Mouse (Mus musculus): ENCODE measurements around the gene Itpr2.

The Itpr2 gene

DNA sequence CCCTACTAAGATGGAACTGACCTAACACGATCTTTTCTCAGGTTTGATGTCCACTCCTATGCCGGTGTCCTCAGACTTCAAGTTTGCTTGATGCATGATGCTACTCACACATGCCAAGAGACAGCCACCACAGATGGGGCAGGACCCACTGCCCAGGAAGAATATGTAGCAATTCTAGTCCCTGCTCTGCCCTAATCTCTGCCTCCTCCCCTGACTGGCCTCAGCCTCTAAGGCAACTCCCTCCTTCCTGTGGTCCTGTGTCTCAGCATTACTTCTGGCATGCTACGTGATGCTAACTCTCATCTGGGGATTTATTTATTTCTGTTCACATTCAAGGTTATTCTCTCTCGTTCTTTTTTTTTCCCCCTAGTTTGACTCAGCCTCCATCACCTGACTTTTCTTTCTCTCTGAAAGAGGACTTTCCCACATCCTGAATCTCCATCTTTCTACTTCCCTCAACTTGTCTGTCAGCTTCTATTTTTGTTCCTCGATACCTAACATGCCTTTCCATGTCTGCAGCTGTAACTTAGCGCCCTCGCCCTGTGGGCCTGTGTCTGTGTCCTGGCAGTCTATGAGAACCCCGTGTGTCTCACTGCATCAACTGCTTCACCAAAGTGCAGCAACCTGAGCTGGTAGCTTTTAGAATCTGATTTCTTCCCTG, 279.5 kb downstream of the Itpr2 start:
- DNase-seq (ENCODE audit: extremely low spot score), result no peak

DNA sequence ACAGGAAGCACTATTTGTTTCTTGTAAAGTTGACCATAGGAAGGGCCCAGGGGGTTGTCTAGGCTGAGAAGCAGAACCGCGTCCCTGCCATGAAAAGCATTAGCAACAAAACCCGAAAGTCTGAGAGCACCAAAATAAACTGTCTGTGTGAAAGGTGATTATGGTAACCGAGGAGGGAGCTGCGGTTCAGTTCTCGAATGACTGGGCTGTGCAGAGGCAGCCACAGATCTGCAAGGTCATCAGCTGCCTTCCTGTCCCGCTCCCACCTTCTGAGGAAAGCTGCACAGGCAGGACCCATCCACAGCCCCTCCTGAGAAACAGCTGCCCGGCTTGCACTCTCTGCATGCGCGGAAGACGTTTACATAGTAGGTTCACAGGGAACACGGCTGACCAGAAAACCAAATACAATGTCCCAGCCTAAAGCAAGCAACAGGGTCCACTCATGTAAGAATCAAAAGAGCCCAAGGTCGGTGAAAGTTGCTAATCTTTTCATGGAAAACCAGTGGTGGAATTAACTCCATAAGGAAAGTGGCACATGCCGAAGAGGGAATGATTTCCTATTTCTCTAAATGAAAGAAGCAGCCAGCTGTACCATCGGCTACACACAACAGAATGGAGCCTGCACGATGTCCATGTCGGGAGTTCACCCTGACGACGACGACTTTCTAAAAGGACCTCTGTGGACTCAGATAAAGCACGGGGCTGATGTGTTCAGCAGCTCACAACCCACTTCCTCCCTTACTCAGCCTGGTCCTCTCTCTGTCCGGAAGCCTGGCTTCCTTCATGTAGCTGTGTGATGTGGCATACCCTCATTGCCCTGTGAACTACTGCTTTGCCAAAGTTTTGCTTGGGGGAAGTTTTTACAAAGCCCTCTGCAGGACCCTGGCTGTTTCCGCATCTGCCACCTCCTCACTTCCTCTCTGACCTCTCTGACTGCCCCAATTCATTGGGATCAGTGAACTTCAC, 280.4 kb downstream of the Itpr2 start:
- no peak for DNase-seq (ENCODE audit: extremely low spot score)

DNA sequence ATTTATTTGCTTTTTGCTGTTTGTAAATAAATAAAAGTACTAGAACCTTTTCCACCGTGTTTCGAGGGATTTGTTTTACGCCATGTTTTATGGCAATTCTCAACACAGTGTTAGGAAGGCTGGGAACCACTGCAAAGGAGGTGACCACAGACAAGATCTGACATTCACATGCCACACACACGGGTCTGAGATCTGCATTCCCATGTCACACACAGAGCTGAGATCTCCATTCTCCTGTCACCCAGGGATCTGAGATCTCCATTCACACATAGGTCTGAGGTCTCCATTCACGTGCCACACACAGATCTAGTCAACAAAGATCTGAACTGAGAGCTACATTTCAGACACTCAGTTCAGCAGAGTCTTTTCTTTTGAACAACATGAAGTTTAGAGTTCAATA, 282.0 kb downstream of the Itpr2 start:
- DNase-seq (ENCODE audit: extremely low spot score), result no peak

DNA sequence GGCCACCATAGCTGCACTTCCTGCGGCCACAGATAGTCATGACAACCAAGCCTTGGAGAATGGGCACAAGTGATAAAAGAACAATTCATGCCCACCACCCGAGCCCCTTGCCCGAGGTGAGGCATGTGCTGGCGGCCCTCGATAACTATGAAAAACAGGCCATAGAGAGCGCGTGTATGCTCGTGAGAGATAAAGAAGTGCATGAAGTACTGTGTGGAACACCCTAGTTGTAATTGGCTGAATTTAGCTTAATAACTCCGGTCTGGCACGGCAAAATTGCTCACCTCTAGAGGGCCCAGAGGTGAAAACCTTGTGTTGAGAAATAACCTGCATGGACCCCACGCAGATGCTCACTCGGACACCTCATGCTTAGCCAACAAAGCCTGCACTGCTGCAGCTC, 282.5 kb downstream of the Itpr2 start:
- DNase-seq (ENCODE audit: extremely low spot score), result no peak

DNA sequence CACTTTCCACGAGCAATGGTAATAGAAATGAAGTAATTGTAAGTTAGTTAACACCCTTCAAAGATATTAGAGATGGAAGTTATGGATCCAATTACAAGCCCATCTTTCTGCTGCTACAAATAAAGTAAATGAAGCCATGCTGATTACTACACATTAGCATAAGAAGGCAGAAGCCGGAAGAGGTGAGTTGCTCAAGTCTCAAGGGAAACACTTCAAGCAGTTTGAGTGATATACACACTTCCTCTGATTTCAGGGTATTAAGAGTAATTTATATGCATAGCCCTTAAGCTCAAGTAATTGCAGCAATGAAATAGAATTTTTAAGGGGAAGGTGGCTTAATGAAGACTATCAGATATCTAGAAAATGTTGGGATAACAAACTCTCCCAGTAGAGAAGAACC, 286.7 kb downstream of the Itpr2 start:
- no peak for DNase-seq (ENCODE audit: extremely low spot score)

DNA sequence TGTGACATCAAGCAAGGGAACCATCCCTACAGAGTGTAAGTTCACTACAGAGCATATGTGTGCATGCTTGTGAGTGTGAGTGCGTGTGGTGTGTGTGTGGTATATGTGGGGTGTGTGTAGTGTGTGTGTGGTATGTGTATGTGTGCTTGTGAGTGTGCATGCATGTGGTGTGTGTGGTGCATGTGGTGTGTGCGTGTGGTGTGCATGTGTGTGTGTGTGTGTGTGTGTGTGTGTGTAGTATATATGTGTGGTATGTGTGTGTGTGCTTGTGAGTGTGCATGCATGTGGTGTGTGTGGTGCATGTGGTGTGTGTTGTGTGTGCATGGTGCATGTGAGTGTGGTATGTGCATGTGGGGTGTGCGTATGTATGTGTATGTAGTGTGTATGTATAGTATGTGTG, 289.7 kb downstream of the Itpr2 start:
- DNase-seq (ENCODE audit: extremely low spot score), result no peak

DNA sequence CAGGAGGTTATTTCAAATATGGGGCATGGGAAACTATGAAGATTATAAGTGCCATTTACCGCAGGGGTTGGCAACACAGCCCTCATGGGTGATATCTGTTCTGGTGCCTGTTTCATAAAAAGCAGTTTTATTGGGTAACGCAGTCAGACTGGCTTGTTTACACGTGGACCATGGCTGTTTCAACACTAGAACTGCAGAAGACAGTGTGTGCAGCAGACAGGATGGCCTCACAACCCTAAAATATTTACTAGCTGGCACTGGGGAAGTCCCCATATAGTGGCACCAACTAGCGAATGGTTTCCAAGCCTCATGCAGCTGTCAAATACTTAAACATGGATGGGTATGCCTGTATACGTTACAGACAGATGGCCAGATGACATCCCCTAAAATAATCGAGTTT, 290.8 kb downstream of the Itpr2 start:
- DNase-seq (ENCODE audit: extremely low spot score), result no peak

DNA sequence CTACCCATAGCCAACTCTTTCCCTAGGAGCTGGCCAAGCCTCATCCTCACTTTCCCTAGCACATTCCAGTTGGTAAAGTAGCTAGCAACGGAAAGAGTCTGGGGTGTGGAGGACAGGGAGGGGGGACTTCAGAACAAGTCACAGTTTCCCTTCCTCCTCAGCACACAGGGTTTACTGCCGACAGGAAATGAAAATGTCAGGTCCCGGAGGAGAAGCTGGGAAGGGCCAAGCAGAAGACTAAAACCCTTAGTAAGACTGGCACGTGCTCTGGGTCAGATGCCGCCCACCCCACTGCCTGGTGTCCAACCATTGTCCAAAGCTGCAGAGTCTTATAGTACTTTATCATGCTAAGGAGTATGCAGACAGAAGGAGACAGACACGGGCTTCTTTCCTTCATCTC, 293.0 kb downstream of the Itpr2 start:
- no peak for DNase-seq (ENCODE audit: extremely low spot score)

DNA sequence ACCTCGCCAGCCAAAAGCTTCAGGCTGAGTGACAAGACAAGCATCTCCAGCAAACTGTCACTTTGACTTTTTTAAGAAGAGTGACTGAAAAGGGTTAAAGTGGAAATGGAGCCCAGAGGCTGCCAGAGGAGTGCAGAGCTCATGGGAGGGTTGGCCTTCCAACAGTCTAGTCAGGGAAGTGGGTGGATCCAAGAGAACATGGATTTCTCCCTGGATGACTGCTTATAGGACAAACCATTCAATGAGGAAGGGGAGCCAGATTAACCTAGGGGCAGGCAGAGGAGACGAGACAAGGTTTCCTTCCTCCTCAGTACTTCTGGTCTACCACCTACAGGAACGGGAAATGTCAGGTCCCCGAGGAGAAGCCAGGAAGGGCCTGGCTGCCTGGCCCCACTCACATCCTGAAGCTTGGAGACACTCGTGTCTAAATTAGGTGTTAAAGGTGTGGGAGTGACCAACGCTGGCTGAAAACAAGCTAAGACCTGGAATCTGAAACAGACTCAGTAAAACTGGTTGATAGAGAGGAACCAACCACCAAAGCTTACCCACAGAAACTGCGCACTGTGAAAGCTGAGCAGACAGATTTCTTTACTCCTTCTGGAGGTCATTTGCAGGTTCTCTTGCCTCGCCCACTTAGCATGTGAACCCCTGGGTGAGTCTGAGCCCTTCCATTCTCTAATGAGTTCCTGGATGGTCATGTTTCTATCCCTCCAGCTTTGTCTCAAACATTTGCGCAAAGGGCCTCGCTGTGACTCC, 294.6 kb downstream of the Itpr2 start:
- no peak for DNase-seq (ENCODE audit: extremely low spot score)

DNA sequence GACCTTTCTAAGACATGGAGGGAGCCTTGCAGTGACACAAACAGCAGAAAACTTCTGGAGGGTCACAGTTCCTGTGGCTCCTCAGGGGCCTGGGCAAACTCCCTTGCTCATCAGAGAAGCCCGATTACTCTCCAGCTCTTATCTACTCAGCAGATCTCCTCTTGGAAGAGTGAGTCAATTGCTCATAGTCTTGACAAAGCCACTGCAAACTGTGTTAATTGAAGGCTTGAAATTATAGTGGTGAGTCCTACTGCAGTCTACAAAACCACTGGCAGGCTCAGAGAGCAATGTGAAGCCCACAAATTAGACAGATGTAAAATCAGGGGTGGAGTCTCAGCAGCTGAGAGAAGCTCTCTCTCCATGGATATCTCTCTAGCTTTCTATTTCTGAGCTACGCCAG, 296.9 kb downstream of the Itpr2 start:
- no peak for DNase-seq (ENCODE audit: extremely low spot score)

DNA sequence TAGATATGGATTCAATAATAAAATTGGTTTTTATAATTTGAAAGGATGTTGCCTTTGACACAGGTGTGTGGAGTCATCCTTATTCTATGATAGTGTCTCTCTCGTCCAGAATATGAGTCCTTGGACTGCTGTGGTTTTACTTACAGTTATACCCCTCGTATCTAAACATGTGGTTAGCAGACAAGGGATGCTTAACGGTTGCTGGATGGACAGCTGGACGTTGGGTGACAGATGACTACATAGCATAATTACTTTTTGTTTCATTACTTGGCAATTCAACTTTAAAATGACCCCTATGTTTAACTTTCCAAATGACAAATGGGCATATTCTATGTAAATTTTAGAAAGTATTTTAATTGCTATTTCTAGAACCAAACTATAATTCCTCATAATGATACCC, 297.6 kb downstream of the Itpr2 start:
- no peak for DNase-seq (ENCODE audit: extremely low spot score)

DNA sequence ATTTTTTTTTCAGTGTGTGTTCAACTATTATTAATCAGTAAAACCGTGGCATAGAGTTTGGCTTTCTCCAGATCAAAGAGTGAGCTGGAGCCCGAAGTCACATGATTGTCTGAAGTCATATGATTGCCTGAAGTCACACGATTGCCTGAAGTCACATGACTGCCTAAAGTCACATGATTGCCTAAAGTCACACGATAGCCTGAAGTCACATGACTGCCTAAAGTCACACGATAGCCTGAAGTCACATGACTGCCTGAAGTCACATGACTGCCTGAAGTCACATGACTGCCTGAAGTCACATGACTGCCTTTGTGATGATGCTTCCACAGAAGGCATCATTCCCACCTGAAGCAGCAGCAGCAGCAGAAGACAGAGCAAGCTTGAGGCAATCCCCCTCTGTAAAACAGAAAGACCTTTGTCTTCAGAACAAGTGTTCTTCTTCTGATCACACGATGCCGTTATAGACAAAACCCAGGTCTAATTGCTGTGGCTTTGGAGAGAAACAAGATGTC, 304.1 kb downstream of the Itpr2 start:
- DNase-seq (ENCODE audit: extremely low spot score), result no peak

DNA sequence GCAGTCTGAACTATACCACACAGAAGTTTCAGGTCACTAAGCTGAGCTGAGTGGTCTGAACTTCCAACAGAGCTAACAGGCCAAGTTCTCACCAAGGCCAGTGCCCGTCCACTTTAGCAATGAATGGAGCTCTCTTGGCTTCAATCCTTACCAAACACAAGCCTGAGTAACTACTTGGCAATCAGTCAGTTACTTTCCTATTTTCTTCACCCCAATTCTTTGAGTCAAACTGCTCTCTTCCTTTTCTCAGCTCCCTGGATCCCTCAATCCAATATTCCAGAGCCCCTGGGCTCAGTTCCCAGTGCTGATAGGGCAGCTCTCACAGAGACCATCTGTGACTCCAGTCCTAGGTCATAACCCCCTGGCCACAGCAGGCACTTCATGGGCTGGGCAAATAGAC, 305.3 kb downstream of the Itpr2 start:
- DNase-seq (ENCODE audit: extremely low spot score), result no peak

DNA sequence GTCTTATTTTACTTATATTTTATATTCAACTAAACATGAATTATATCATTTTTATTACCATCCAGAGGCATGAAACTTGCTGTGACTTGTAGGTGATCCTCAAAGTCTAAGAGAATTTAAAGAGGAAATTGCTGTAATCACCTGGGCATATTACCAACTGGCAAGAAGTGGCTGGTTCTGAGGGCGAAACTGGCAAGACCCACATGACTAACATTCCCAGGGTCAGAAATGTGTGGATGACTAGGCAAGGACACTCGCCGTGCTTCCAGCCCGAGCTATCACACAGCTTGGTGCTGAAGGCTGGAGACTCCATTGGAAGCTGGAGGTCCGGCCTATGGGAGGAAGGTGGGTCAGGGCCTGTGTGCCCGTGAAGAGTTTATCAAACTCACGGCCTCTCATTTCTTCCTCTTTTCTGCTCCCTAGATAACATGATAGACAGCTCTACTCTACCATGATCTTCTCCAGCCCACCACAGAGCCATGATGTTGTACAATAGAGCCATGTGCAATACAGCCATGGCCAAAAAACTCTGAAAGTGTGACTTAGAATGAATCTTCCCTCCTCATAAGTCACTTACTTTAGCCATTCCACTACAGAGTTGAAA, 306.1 kb downstream of the Itpr2 start:
- DNase-seq (ENCODE audit: extremely low spot score), result no peak

DNA sequence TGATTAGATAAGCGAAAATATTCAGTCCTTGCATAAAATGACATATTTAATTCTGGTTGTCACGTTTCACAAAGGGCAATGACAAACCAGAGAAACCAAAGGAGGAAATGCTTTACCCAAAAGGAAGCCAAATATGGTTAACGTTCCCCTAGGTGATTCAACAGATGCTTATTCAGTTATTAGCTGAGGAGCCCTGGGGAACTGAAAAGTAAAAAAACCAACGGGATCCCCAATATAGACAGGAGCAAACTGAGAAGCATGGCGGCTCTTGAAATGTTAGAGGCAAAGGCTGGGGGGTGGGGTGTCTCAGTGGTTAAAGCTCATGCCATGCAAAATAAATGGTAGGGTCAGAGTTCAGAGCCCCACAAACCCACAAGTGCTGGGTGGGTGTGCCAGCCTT, 310.1 kb downstream of the Itpr2 start:
- DNase-seq (ENCODE audit: extremely low spot score), result no peak

DNA sequence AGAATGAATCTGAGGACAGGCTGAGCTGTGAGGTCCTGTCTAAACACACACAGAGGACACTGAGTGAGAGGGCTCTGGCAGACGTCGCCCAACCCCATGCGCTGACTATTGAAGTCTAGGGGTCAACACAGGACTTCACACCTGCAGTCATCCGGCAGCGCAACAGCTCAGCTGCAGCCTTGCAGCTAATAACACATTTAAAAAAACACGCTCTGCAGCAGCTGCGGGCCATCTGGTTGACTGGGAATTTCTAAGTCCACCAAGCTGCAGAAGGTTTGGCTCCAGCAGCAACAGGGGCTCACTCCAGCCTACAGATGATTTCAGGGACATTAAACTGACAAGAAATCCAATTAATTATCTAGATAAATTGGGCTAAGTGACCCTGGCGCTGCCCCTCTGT, 312.0 kb downstream of the Itpr2 start:
- DNase-seq (ENCODE audit: extremely low spot score), result peak; percentile 23

DNA sequence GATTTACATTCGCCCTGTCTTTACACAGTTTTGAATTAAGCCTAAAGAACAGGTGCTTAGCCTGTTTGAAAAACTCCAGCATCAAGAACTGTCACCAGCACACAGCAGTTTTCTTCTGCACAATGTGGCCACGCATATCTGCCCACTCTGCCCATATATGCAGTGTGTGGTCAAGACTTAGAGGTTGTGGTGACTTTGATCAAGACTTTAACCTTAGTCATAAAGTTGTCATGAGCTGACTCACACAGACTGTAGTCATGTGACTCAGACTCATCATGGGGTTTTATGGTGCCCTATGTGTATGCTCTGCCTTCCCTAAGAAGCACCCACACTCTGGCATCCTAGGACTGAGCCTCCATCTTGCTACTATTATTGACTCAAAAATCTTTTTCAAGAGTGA, 316.5 kb downstream of the Itpr2 start:
- DNase-seq (ENCODE audit: extremely low spot score), result no peak

DNA sequence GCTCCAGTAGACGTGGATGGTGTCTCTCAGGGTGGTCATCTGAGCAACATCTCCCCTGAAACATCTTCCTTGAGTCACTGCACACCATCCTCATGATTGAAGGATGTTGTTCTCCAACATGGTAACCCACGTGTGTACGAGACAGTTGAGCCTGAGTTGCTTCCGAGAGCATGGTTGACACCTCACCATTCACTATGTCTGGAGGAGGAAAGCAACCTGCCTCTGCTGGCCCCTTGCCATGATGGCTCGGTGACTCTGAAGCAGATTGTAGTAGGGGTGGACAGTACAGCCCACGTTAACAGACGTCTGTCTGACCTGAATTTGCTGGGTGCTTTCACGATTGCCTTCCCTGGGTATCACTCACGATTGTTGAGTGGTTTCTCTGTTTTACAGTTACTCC, 317.3 kb downstream of the Itpr2 start:
- DNase-seq (ENCODE audit: extremely low spot score), result no peak

DNA sequence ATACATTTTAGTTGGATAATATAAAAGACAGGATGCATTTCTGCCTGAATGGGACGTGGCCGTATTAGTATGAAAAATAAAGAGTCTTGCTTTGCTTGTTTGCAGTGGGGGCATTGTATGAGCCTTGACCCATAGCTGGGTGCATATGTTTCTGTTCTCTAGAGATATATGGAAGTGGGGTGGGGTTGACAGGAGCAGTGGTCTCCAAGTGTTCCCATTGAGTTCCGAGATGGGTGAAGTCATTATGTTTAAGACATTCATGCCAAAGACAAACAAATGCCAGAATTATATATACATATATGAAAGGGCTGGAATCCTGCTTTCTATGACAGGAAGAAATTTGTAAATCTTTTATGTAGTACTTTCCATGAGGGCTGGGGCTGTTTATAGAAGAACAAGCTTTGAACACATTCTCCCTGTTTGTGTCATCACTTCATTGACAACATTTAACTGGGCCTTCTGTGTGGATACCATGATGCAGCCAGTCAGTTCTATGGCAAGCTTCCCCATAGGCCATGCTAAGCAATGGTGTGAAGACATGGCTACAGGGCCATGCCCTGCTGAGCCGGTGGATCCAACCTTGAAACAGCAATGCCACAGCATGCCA, 327.3 kb downstream of the Itpr2 start:
- no peak for DNase-seq (ENCODE audit: extremely low spot score)

DNA sequence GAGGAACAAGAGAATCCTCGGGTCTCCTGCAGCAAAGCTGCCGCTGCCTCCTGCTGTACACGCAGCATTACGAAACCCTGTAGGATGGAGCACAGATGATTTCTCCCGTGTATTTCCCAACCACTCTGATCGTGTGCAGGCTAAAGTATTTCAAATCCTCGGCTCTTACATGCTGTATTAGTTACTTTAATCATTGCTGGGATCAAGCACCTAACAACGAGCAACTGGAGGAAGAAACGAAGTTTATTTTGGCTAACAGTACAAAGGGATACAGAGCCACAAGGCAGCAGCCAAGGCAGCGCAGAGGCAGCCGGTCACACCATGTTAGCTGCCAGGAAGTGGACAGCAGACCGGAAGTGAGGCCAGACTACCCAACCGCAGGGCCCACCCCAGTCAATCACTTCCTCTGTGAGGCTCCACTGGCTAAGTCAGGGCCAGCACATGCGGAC, 331.4 kb downstream of the Itpr2 start:
- no peak for DNase-seq (ENCODE audit: extremely low spot score)

DNA sequence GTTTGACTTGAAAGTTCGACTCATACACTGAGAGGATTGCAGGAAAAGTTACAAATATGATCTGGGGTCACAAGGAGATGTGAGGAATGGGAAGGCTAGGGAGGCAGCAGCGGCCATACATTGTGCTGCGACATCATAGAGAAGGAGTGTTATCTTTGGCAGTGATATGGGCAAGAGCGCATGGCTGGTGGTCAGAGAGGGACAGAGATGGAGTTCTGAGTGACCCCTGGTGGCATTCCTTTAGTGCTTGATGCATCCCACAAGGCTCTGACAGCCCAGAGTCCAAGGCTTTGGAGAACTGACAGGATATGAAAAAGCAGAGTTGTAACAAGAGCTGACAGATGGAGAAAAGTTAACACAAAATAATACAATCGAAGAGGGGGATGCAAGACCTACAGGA, 334.8 kb downstream of the Itpr2 start:
- no peak for DNase-seq (ENCODE audit: extremely low spot score)

Measured in embryo, embryonic 9.5 days (tissue).